Mouse (Mus musculus) stomach, postnatal 0 days (tissue): ENCODE measurements around the gene Adora1.

Source experiments
- CTCF ChIP-seq: IDR thresholded peaks from 2 replicates; pipeline ENCODE4 v1.5.1; 2016; ENCODE audit warnings: antibody characterized with exemption, low read depth, mild to moderate bottlenecking, moderate library complexity
- EP300 ChIP-seq: optimal IDR thresholded peaks from 2 replicates; pipeline ENCODE3; 2016; ENCODE audit warnings: antibody characterized with exemption

DNA sequence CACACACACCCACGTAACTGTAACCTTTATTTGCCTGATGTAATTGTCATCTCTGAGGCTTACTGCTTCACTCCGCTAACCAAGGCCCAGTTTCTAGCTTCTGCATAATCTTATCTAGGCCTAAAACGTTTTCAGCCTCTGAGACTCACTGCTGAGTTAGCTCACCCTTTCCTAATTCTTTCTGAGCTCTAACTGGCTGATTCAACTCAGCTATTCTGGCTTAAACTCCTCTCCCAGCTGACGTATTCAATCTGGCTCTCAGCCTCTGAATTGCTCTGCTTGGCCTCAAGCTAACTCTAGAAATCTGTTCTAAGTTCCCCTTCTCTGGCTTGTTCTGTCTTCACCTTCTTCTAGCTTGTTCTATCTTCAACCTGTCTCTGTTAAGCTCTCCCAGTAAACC lies 11.4 kb upstream of the Adora1 start:
- TF ChIP-seq CTCF (no peak), EP300 (no peak)
